Mouse (Mus musculus) embryo, embryonic 10.5 days (tissue): ENCODE data around the gene Foxo6.

Experiments used
- DNase-seq: peaks from one replicate; pipeline ENCODE4 v3.0.0-alpha.2; 2015; ENCODE audit warnings: low spot score

Gene Foxo6

GRCm38 (mm10) chr4:120247412-120247811, 39.7 kb downstream of the Foxo6 start:
- no peak for DNase-seq

- no peak for DNase-seq
Measured at GRCm38 (mm10) chr4:120246086-120246485, 41.1 kb downstream of the Foxo6 start.

GRCm38 (mm10) chr4:120242783-120243262, 44.3 kb downstream of the Foxo6 start:
- DNase-seq = peak; percentile 50

- no peak for DNase-seq
Measured at GRCm38 (mm10) chr4:120241106-120241505, 46.0 kb downstream of the Foxo6 start.

GRCm38 (mm10) chr4:120239419-120239818, 47.7 kb downstream of the Foxo6 start:
- DNase-seq = peak; percentile 21

- DNase-seq = no peak
Measured at GRCm38 (mm10) chr4:120233243-120233642, 53.9 kb downstream of the Foxo6 start.

- DNase-seq = no peak
Measured at GRCm38 (mm10) chr4:120232541-120232940, 54.6 kb downstream of the Foxo6 start.

GRCm38 (mm10) chr4:120231982-120232381, 55.2 kb downstream of the Foxo6 start:
- peak; percentile 42 for DNase-seq

- peak; percentile 78 for DNase-seq
Measured at GRCm38 (mm10) chr4:120230256-120230649, 56.9 kb downstream of the Foxo6 start.

- no peak for DNase-seq
Measured at GRCm38 (mm10) chr4:120229505-120230255, 57.5 kb downstream of the Foxo6 start.

- DNase-seq = no peak
Measured at GRCm38 (mm10) chr4:120228613-120229012, 58.5 kb downstream of the Foxo6 start.

- DNase-seq = no peak
Measured at GRCm38 (mm10) chr4:120227224-120227623, 59.9 kb downstream of the Foxo6 start.

GRCm38 (mm10) chr4:120226682-120227081, 60.5 kb downstream of the Foxo6 start:
- DNase-seq = no peak

GRCm38 (mm10) chr4:120225135-120225780, 61.9 kb downstream of the Foxo6 start:
- peak; percentile 82 for DNase-seq

- no peak for DNase-seq
Measured at GRCm38 (mm10) chr4:120223805-120224204, 63.3 kb downstream of the Foxo6 start.

- DNase-seq = no peak
Measured at GRCm38 (mm10) chr4:120223108-120223745, 63.9 kb downstream of the Foxo6 start.

- DNase-seq = no peak
Measured at GRCm38 (mm10) chr4:120221708-120222107, 65.4 kb downstream of the Foxo6 start.

- DNase-seq = no peak
Measured at GRCm38 (mm10) chr4:120218878-120219277, 68.3 kb downstream of the Foxo6 start.
